Mouse (Mus musculus): ENCODE results near the gene St14.

- TF ChIP-seq CTCF (IDR thresholded peaks at IDR 0.05; ENCODE audit: control insufficient read depth, insufficient read depth, insufficient replicate concordance, low read depth, low read length) = no peak
- no peak for TF ChIP-seq POLR2A (IDR thresholded peaks at IDR 0.05; ENCODE audit: control insufficient read depth, low read depth, low read length)
These were observed 38.8 kb downstream of the St14 start for GRCm38 (mm10) chr9:31092833-31093195.

Measured in testis, adult 2 months (tissue).